Mouse (Mus musculus) megakaryocyte, embryonic 14.5 days (primary cell): ENCODE measurements around the gene Ptpdc1. TPM values are rescaled to one million over a fixed set of nuclear protein-coding genes. Genes with fewer than 3 reads are reported as not detected.

Source experiments
- H3K27me3 ChIP-seq: replicated peaks from 2 replicates; pipeline ENCODE3; 2012; ENCODE audit warnings: inconsistent platforms
- H3K36me3 ChIP-seq: replicated peaks from 2 replicates; pipeline ENCODE3; 2012; ENCODE audit warnings: low read length, inconsistent platforms, mixed read lengths
- H3K4me1 ChIP-seq: 2 replicates; pipeline ENCODE4 v1.6.1; 2012; ENCODE audit warnings: inconsistent platforms
- H3K4me3 ChIP-seq: replicated peaks from 2 replicates; pipeline ENCODE3; 2012; ENCODE audit warnings: moderate library complexity, mild to moderate bottlenecking, inconsistent platforms
- H3K9me3 ChIP-seq: 2 replicates; pipeline ENCODE4 v1.6.1; 2012; ENCODE audit warnings: inconsistent platforms
- FLI1 ChIP-seq: IDR thresholded peaks from 2 replicates; pipeline ENCODE4 v1.6.1; 2012; ENCODE audit warnings: low read length, inconsistent platforms, mixed read lengths
- GATA1 ChIP-seq: IDR thresholded peaks from 3 replicates; pipeline ENCODE4 v1.6.1; 2012; ENCODE audit warnings: mixed read lengths, low read length, inconsistent platforms, borderline replicate concordance
- polyA plus RNA-seq: library from polyadenylated mRNA; stranded (reverse); fragments of >175 nt; gene quantifications from 2 replicates; pipeline ENCODE4 v1.2.3, GENCODE M21; 2012; ENCODE audit warnings: low replicate concordance; ENCODE audit not compliant: insufficient read depth

The Ptpdc1 gene
- polyA plus RNA-seq, 1 experiment, result not detected

- H3K9me3 ChIP-seq, result no peaks in the 10 kb centered on the region
- H3K27me3 ChIP-seq, result peaks cover 26% of the 10 kb centered on the region
- TF ChIP-seq FLI1 (no peak), GATA1 (no peak)
- H3K36me3 ChIP-seq, result no peaks in the 10 kb centered on the region
- H3K4me1 ChIP-seq, result peaks cover 13% of the 10 kb centered on the region
- H3K4me3 ChIP-seq, result no peak overlapping the region
Observed at GRCm38 (mm10) chr13:48572127-48572526, 53.3 kb downstream of the Ptpdc1 start.

- no peak for TF ChIP-seq FLI1
- no peak for TF ChIP-seq GATA1
- H3K27me3 ChIP-seq, result peaks cover 19% of the 10 kb centered on the region
- no peak overlapping the region for H3K4me3 ChIP-seq
- H3K36me3 ChIP-seq, result no peaks in the 10 kb centered on the region
- peaks cover 17% of the 10 kb centered on the region for H3K4me1 ChIP-seq
- no peaks in the 10 kb centered on the region for H3K9me3 ChIP-seq
Observed at GRCm38 (mm10) chr13:48571298-48571697, 54.2 kb downstream of the Ptpdc1 start.

GRCm38 (mm10) chr13:48569576-48570132 is 55.8 kb downstream of the Ptpdc1 start:
- Histone ChIP-seq H3K4me1 (peaks cover 23% of the 10 kb centered on the region), H3K36me3 (no peaks in the 10 kb centered on the region), H3K4me3 (no peak overlapping the region), H3K27me3 (peaks cover 13% of the 10 kb centered on the region), H3K9me3 (no peaks in the 10 kb centered on the region)
- TF ChIP-seq GATA1, result no peak
- TF ChIP-seq FLI1, result no peak

- no peaks in the 10 kb centered on the region for H3K36me3 ChIP-seq
- peaks cover 26% of the 10 kb centered on the region for H3K4me1 ChIP-seq
- no peak overlapping the region for H3K4me3 ChIP-seq
- no peak for TF ChIP-seq FLI1
- TF ChIP-seq GATA1, result no peak
- H3K27me3 ChIP-seq, result no peaks in the 10 kb centered on the region
- H3K9me3 ChIP-seq, result peaks cover 8% of the 10 kb centered on the region
Observed at GRCm38 (mm10) chr13:48567646-48568045, 57.8 kb downstream of the Ptpdc1 start.

GRCm38 (mm10) chr13:48566116-48566935 is 59.1 kb downstream of the Ptpdc1 start:
- H3K4me3 ChIP-seq, result no peak overlapping the region
- no peaks in the 10 kb centered on the region for H3K36me3 ChIP-seq
- no peaks in the 10 kb centered on the region for H3K27me3 ChIP-seq
- H3K4me1 ChIP-seq, result peaks cover 19% of the 10 kb centered on the region
- peaks cover 12% of the 10 kb centered on the region for H3K9me3 ChIP-seq
- TF ChIP-seq GATA1 (no peak), FLI1 (no peak)

- H3K4me3 ChIP-seq, result no peak overlapping the region
- H3K9me3 ChIP-seq, result peaks cover 12% of the 10 kb centered on the region
- peaks cover 16% of the 10 kb centered on the region for H3K4me1 ChIP-seq
- H3K27me3 ChIP-seq, result no peaks in the 10 kb centered on the region
- no peak for TF ChIP-seq FLI1
- no peak for TF ChIP-seq GATA1
- no peaks in the 10 kb centered on the region for H3K36me3 ChIP-seq
Observed at GRCm38 (mm10) chr13:48564881-48565600, 60.4 kb downstream of the Ptpdc1 start.

GRCm38 (mm10) chr13:48562336-48562735 is 63.1 kb downstream of the Ptpdc1 start:
- no peaks in the 10 kb centered on the region for H3K36me3 ChIP-seq
- no peaks in the 10 kb centered on the region for H3K27me3 ChIP-seq
- no peak for TF ChIP-seq GATA1
- TF ChIP-seq FLI1, result no peak
- H3K4me3 ChIP-seq, result no peak overlapping the region
- H3K4me1 ChIP-seq, result peaks cover 16% of the 10 kb centered on the region
- peaks cover 15% of the 10 kb centered on the region for H3K9me3 ChIP-seq

- Histone ChIP-seq H3K4me3 (no peak overlapping the region), H3K36me3 (no peaks in the 10 kb centered on the region), H3K27me3 (no peaks in the 10 kb centered on the region), H3K4me1 (peaks cover 11% of the 10 kb centered on the region), H3K9me3 (peaks cover 15% of the 10 kb centered on the region)
- TF ChIP-seq FLI1, result no peak
- TF ChIP-seq GATA1, result no peak
Observed at GRCm38 (mm10) chr13:48561481-48561880, 64.0 kb downstream of the Ptpdc1 start.

GRCm38 (mm10) chr13:48555976-48556375 is 69.5 kb downstream of the Ptpdc1 start:
- peaks cover 15% of the 10 kb centered on the region for H3K4me1 ChIP-seq
- H3K36me3 ChIP-seq, result no peaks in the 10 kb centered on the region
- peaks cover 3% of the 10 kb centered on the region; the same call in 1 of the 2 replicates for H3K9me3 ChIP-seq
- TF ChIP-seq GATA1 (no peak), FLI1 (no peak)
- H3K27me3 ChIP-seq, result peaks cover 4% of the 10 kb centered on the region
- no peak overlapping the region for H3K4me3 ChIP-seq
